Mouse (Mus musculus): ENCODE data around the gene Gca. TPM values are rescaled to one million over a fixed set of nuclear protein-coding genes. Genes with fewer than 3 reads are reported as not detected.

The Gca gene
- polyA plus RNA-seq (2015; fragmentation: Nextera tagmentation; extraction: Ambion mirVana) = 2.0 and 2.8 TPM in 2 replicates

GRCm38 (mm10) chr2:62664135-62664670 is at the start of gene Gca:
Gene Gca (plus strand): TSS chr2:62664285.
- H3K4me2 ChIP-seq (replicated peaks) = peak within 1 kb of the TSS; percentile 97
- no peak within 1 kb of the TSS for H3K27ac ChIP-seq (replicated peaks)
- H3K4me1 ChIP-seq = peaks cover 3% of the 10 kb centered on the region; the same call in 1 of the 2 replicates
- under 1% methylated on average over 43 of the region's 43 CpGs for WGBS
- H3K27me3 ChIP-seq = peaks cover 4% of the 10 kb centered on the region; the same call in 1 of the 2 replicates
- ATAC-seq (ENCODE audit: insufficient number of reproducible peaks, low FRiP score, low TSS enrichment, low read depth) = peak; percentile 92
- peak within 1 kb of the TSS; percentile 60 for H3K4me3 ChIP-seq (replicated peaks)
- H3K9me3 ChIP-seq (replicated peaks) = no peaks in the 10 kb centered on the region
- H3K36me3 ChIP-seq = no peaks in the 10 kb centered on the region
- no peak within 1 kb of the TSS; the same call in 1 of the 2 replicates for H3K9ac ChIP-seq

DNA sequence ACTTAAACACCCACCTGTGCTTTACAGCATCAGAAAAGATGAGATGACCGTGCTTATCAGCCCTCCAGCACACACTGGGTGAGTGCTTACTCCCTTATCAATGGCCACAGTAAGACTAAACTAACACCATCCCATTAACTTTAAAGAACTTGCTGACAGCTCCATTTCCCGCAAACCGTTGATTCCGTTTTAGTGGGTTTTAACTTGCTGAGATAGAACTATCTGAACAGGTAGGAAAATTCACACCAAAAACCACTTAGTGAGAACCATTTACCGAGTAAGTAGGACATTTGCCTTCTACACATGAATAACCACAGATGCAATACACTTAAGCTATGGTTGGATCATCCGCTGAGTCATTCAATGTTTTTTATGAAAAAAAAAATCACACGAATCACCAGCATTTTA is 45.1 kb upstream of the Gca start:
- no peak overlapping the region for H3K27ac ChIP-seq (replicated peaks)
- no peaks in the 10 kb centered on the region for H3K27me3 ChIP-seq
- H3K4me1 ChIP-seq = no peaks in the 10 kb centered on the region
- ATAC-seq (ENCODE audit: insufficient number of reproducible peaks, low FRiP score, low TSS enrichment, low read depth) = no peak
- no peak overlapping the region for H3K9ac ChIP-seq
- H3K4me2 ChIP-seq (replicated peaks) = no peak overlapping the region
- WGBS = 82% methylated on average over 7 of the region's 7 CpGs
- no peaks in the 10 kb centered on the region for H3K36me3 ChIP-seq
- H3K4me3 ChIP-seq (replicated peaks) = no peak overlapping the region
- no peaks in the 10 kb centered on the region for H3K9me3 ChIP-seq (replicated peaks)

GRCm38 (mm10) chr2:62619679-62620078 is 44.4 kb upstream of the Gca start:
- no peaks in the 10 kb centered on the region for H3K27me3 ChIP-seq
- H3K4me2 ChIP-seq (replicated peaks) = no peak overlapping the region
- ATAC-seq (ENCODE audit: insufficient number of reproducible peaks, low FRiP score, low TSS enrichment, low read depth) = no peak
- H3K4me3 ChIP-seq (replicated peaks) = no peak overlapping the region
- 52% methylated on average over 2 of the region's 2 CpGs for WGBS
- H3K4me1 ChIP-seq = no peaks in the 10 kb centered on the region
- no peaks in the 10 kb centered on the region for H3K36me3 ChIP-seq
- no peak overlapping the region for H3K27ac ChIP-seq (replicated peaks)
- no peak overlapping the region for H3K9ac ChIP-seq
- no peaks in the 10 kb centered on the region for H3K9me3 ChIP-seq (replicated peaks)

DNA sequence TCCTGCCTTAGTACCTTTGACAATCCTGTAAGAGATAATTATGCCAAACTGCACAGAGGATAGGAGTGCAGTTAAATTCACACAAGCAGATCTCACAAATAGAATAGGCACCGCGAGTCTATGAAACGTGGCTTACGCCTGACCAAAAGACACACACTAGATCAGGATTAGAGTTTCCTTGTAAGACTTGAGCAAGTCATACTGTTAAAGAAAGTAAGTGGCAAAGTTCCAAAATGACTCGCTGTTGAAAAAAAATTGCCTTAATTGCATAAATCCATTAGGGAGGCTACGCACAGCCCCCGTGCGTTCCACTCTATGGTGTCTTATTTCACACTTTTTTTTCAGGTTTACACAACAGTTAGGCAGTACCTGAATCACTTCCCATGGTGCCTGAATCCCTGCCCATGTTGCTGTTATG is 41.1 kb upstream of the Gca start:
- Histone ChIP-seq H3K9me3 (replicated peaks) (no peaks in the 10 kb centered on the region), H3K4me3 (replicated peaks) (no peak overlapping the region), H3K4me1 (no peaks in the 10 kb centered on the region), H3K27ac (replicated peaks) (no peak overlapping the region), H3K9ac (no peak overlapping the region), H3K27me3 (no peaks in the 10 kb centered on the region), H3K4me2 (replicated peaks) (no peak overlapping the region), H3K36me3 (no peaks in the 10 kb centered on the region)
- ATAC-seq (ENCODE audit: insufficient number of reproducible peaks, low FRiP score, low TSS enrichment, low read depth) = no peak
- 45% methylated on average over 8 of the region's 8 CpGs for WGBS

- ATAC-seq (ENCODE audit: insufficient number of reproducible peaks, low FRiP score, low TSS enrichment, low read depth) = no peak
- Histone ChIP-seq H3K9me3 (replicated peaks) (no peaks in the 10 kb centered on the region), H3K4me1 (no peaks in the 10 kb centered on the region), H3K27ac (replicated peaks) (no peak overlapping the region), H3K36me3 (no peaks in the 10 kb centered on the region), H3K9ac (no peak overlapping the region), H3K4me2 (replicated peaks) (no peak overlapping the region), H3K4me3 (replicated peaks) (no peak overlapping the region), H3K27me3 (no peaks in the 10 kb centered on the region)
- WGBS = 9% methylated on average over 5 of the region's 5 CpGs
Measured at GRCm38 (mm10) chr2:62627728-62628127, 36.4 kb upstream of the Gca start.

- no peak overlapping the region for H3K4me3 ChIP-seq (replicated peaks)
- no peaks in the 10 kb centered on the region for H3K9me3 ChIP-seq (replicated peaks)
- H3K4me2 ChIP-seq (replicated peaks) = no peak overlapping the region
- WGBS = 90% methylated on average over 5 of the region's 5 CpGs
- no peak overlapping the region for H3K9ac ChIP-seq
- H3K27me3 ChIP-seq = no peaks in the 10 kb centered on the region
- no peak overlapping the region for H3K27ac ChIP-seq (replicated peaks)
- no peaks in the 10 kb centered on the region for H3K4me1 ChIP-seq
- no peaks in the 10 kb centered on the region for H3K36me3 ChIP-seq
- no peak for ATAC-seq (ENCODE audit: insufficient number of reproducible peaks, low FRiP score, low TSS enrichment, low read depth)
Measured at GRCm38 (mm10) chr2:62628356-62628755, 35.7 kb upstream of the Gca start.

- H3K4me2 ChIP-seq (replicated peaks) = no peak overlapping the region
- H3K4me1 ChIP-seq = no peaks in the 10 kb centered on the region
- WGBS = 20% methylated on average over 6 of the region's 6 CpGs
- H3K9me3 ChIP-seq (replicated peaks) = no peaks in the 10 kb centered on the region
- H3K27ac ChIP-seq (replicated peaks) = no peak overlapping the region
- H3K4me3 ChIP-seq (replicated peaks) = no peak overlapping the region
- no peak overlapping the region for H3K9ac ChIP-seq
- no peak for ATAC-seq (ENCODE audit: insufficient number of reproducible peaks, low FRiP score, low TSS enrichment, low read depth)
- H3K36me3 ChIP-seq = no peaks in the 10 kb centered on the region
- no peaks in the 10 kb centered on the region for H3K27me3 ChIP-seq
Measured at GRCm38 (mm10) chr2:62630446-62630845, 33.6 kb upstream of the Gca start.

DNA sequence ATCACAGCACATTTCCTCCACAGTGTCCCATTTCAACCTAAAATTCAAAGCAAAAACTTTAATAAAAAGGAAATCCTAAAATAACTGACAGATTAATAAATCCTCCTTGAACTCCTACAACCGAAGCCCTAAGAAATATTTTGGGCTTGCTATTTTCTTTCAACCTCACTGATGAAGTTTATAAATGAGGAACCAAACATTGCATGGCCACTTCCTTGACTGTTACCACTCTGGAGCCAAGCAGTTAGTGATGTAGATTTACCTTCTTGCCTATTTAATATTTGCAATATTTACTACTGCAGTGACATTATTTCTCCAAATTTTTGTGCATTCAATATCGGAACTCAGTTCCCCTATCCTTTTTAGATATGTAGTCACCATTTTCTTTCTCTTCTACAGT is 24.2 kb upstream of the Gca start:
- 88% methylated on average over 2 of the region's 2 CpGs for WGBS
- no peak overlapping the region for H3K27ac ChIP-seq (replicated peaks)
- H3K9ac ChIP-seq = no peak overlapping the region
- no peaks in the 10 kb centered on the region for H3K27me3 ChIP-seq
- ATAC-seq (ENCODE audit: insufficient number of reproducible peaks, low FRiP score, low TSS enrichment, low read depth) = no peak
- no peak overlapping the region for H3K4me2 ChIP-seq (replicated peaks)
- 0 out of 2 replicates have a peak, but pooled peaks cover 3% of the 10 kb centered on the region for H3K4me1 ChIP-seq
- no peaks in the 10 kb centered on the region for H3K36me3 ChIP-seq
- H3K4me3 ChIP-seq (replicated peaks) = no peak overlapping the region
- H3K9me3 ChIP-seq (replicated peaks) = no peaks in the 10 kb centered on the region

DNA sequence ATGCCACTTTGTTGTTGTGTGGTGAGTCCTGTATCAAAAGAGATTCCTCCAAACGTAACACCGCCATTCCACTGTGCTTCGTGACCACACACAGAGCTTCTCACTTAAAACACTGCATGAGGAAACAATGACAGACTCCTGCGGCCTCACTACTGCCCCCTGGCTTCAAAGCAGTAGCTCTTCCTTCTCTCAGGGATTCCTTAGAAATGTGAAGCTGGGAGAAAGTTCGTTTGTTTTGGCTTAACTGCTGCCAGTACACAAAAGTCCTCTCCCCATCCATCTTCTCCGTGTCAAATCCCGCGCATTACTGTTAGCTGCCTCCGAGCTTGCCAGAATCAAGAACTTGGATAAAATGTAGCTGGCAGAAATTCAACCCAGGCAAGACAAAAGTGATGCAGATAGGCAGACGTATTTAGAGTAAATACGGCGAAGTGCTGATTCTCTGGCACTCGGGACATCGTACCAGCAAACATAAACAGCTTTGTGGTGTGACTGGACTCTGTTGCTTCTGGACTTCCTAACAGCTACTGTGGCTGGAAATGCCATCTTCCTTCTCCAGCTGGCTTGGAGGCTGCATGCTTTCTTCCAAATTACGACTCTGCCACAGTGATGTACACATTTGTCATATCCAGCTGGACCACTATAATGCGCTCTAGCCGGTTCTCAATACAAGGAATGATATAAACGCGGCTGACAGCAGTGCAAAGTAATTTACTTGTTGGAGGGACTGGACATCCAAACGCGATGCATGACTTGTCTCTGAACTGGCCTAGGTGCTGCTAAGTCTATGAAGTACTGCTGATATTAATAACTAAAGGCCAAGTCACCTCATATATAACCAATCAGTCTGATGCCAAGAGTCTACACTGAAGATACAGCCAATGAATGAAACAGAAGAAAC is 20.4 kb upstream of the Gca start:
- Histone ChIP-seq H3K4me2 (replicated peaks) (peak overlapping the region; percentile 10; the same call in 1 of the 2 replicates), H3K9me3 (replicated peaks) (no peaks in the 10 kb centered on the region), H3K36me3 (no peaks in the 10 kb centered on the region), H3K27ac (replicated peaks) (no peak overlapping the region), H3K4me3 (replicated peaks) (no peak overlapping the region), H3K4me1 (0 out of 2 replicates have a peak, but pooled peaks cover 8% of the 10 kb centered on the region), H3K9ac (no peak overlapping the region), H3K27me3 (no peaks in the 10 kb centered on the region)
- WGBS = 49% methylated on average over 21 of the region's 21 CpGs
- ATAC-seq (ENCODE audit: insufficient number of reproducible peaks, low FRiP score, low TSS enrichment, low read depth) = no peak

GRCm38 (mm10) chr2:62644891-62645290 is 19.2 kb upstream of the Gca start:
- Histone ChIP-seq H3K36me3 (no peaks in the 10 kb centered on the region), H3K4me3 (replicated peaks) (no peak overlapping the region), H3K4me2 (replicated peaks) (no peak overlapping the region), H3K27ac (replicated peaks) (no peak overlapping the region), H3K27me3 (no peaks in the 10 kb centered on the region), H3K9me3 (replicated peaks) (no peaks in the 10 kb centered on the region), H3K9ac (no peak overlapping the region), H3K4me1 (0 out of 2 replicates have a peak, but pooled peaks cover 8% of the 10 kb centered on the region)
- no peak for ATAC-seq (ENCODE audit: insufficient number of reproducible peaks, low FRiP score, low TSS enrichment, low read depth)
- WGBS = 89% methylated on average over 5 of the region's 5 CpGs

GRCm38 (mm10) chr2:62645475-62645874 is 18.6 kb upstream of the Gca start:
- Histone ChIP-seq H3K27me3 (no peaks in the 10 kb centered on the region), H3K9me3 (replicated peaks) (no peaks in the 10 kb centered on the region), H3K4me1 (0 out of 2 replicates have a peak, but pooled peaks cover 8% of the 10 kb centered on the region), H3K27ac (replicated peaks) (no peak overlapping the region), H3K9ac (peak overlapping the region; percentile 35; the same call in 1 of the 2 replicates), H3K4me2 (replicated peaks) (peak overlapping the region; percentile 62), H3K4me3 (replicated peaks) (peak overlapping the region; percentile 62), H3K36me3 (no peaks in the 10 kb centered on the region)
- WGBS = 41% methylated on average over 12 of the region's 12 CpGs
- ATAC-seq (ENCODE audit: insufficient number of reproducible peaks, low FRiP score, low TSS enrichment, low read depth) = no peak

Data from embryonic facial prominence, embryonic 15.5 days (tissue).